Mouse (Mus musculus): ENCODE results near the gene Pvr. TPM values are rescaled to one million over a fixed set of nuclear protein-coding genes. Genes with fewer than 3 reads are reported as not detected.

Pvr gene
- polyA plus RNA-seq, 1 experiment from 2014 or later = 3.9 TPM

GRCm38 (mm10) chr7:19949996-19950395 is 29.0 kb upstream of the Pvr start:
- no peak overlapping the region for H3K9ac ChIP-seq

GRCm38 (mm10) chr7:19948956-19949355 is 28.0 kb upstream of the Pvr start:
- H3K4me2 ChIP-seq = no peak overlapping the region
- no peaks in the 10 kb centered on the region for H3K36me3 ChIP-seq
- WGBS (ENCODE audit: insufficient replicate concordance) = 67% methylated on average over 12 of the region's 12 CpGs
- no peak overlapping the region for H3K9ac ChIP-seq
- H3K4me1 ChIP-seq = peaks cover 10% of the 10 kb centered on the region; the same call in 1 of the 2 replicates
- no peak for ATAC-seq
- H3K4me3 ChIP-seq = no peak overlapping the region
- H3K27me3 ChIP-seq (replicated peaks) = no peaks in the 10 kb centered on the region
- no peaks in the 10 kb centered on the region for H3K9me3 ChIP-seq (replicated peaks)
- no peak overlapping the region for H3K27ac ChIP-seq

More at GRCm38 (mm10) chr7:19949996-19950395, 29.0 kb upstream of the Pvr start:
- no peaks in the 10 kb centered on the region for H3K9me3 ChIP-seq (replicated peaks)
- ATAC-seq = no peak
- no peaks in the 10 kb centered on the region for H3K27me3 ChIP-seq (replicated peaks)
- WGBS (ENCODE audit: insufficient replicate concordance) = 62% methylated on average over 10 of the region's 10 CpGs
- no peak overlapping the region for H3K27ac ChIP-seq
- H3K36me3 ChIP-seq = no peaks in the 10 kb centered on the region
- peaks cover 10% of the 10 kb centered on the region; the same call in 1 of the 2 replicates for H3K4me1 ChIP-seq
- no peak overlapping the region for H3K4me2 ChIP-seq
- H3K4me3 ChIP-seq = no peak overlapping the region

- no peaks in the 10 kb centered on the region for H3K36me3 ChIP-seq
- no peak for ATAC-seq
- no peak overlapping the region for H3K4me2 ChIP-seq
- no peak overlapping the region for H3K9ac ChIP-seq
- 76% methylated on average over 13 of the region's 13 CpGs for WGBS (ENCODE audit: insufficient replicate concordance)
- H3K4me1 ChIP-seq = peaks cover 10% of the 10 kb centered on the region; the same call in 1 of the 2 replicates
- H3K4me3 ChIP-seq = no peak overlapping the region
- H3K9me3 ChIP-seq (replicated peaks) = no peaks in the 10 kb centered on the region
- no peaks in the 10 kb centered on the region for H3K27me3 ChIP-seq (replicated peaks)
- H3K27ac ChIP-seq = no peak overlapping the region
These were observed 25.0 kb upstream of the Pvr start for GRCm38 (mm10) chr7:19945821-19946515.

- Histone ChIP-seq H3K36me3 (no peaks in the 10 kb centered on the region), H3K27me3 (replicated peaks) (no peaks in the 10 kb centered on the region), H3K27ac (no peak overlapping the region), H3K4me3 (no peak overlapping the region), H3K9ac (no peak overlapping the region), H3K4me2 (no peak overlapping the region), H3K9me3 (replicated peaks) (no peaks in the 10 kb centered on the region), H3K4me1 (peaks cover 7% of the 10 kb centered on the region)
- WGBS (ENCODE audit: insufficient replicate concordance) = 73% methylated on average over 5 of the region's 5 CpGs
- no peak for ATAC-seq
These were observed 24.2 kb upstream of the Pvr start for GRCm38 (mm10) chr7:19945201-19945600.

- Histone ChIP-seq H3K9me3 (replicated peaks) (no peaks in the 10 kb centered on the region), H3K27me3 (replicated peaks) (no peaks in the 10 kb centered on the region), H3K27ac (no peak overlapping the region), H3K4me1 (peaks cover 9% of the 10 kb centered on the region), H3K9ac (no peak overlapping the region), H3K4me2 (no peak overlapping the region), H3K4me3 (no peak overlapping the region), H3K36me3 (no peaks in the 10 kb centered on the region)
- 80% methylated on average over 8 of the region's 8 CpGs for WGBS (ENCODE audit: insufficient replicate concordance)
- no peak for ATAC-seq
These were observed 23.7 kb upstream of the Pvr start for GRCm38 (mm10) chr7:19944709-19945108.

- ATAC-seq = no peak
- WGBS (ENCODE audit: insufficient replicate concordance) = 24% methylated on average over 5 of the region's 6 CpGs
- H3K4me2 ChIP-seq = peak overlapping the region; percentile 43
- no peaks in the 10 kb centered on the region for H3K27me3 ChIP-seq (replicated peaks)
- H3K9ac ChIP-seq = no peak overlapping the region
- no peaks in the 10 kb centered on the region for H3K9me3 ChIP-seq (replicated peaks)
- H3K4me3 ChIP-seq = no peak overlapping the region
- H3K27ac ChIP-seq = peak overlapping the region; percentile 56
- peaks cover 20% of the 10 kb centered on the region for H3K4me1 ChIP-seq
- no peaks in the 10 kb centered on the region for H3K36me3 ChIP-seq
These were observed 19.3 kb upstream of the Pvr start for GRCm38 (mm10) chr7:19940256-19940655.

- Histone ChIP-seq H3K27ac (peak overlapping the region; percentile 30; the same call in 1 of the 2 replicates), H3K9me3 (replicated peaks) (no peaks in the 10 kb centered on the region), H3K4me2 (peak overlapping the region; percentile 43), H3K4me3 (no peak overlapping the region), H3K4me1 (peaks cover 25% of the 10 kb centered on the region), H3K9ac (no peak overlapping the region), H3K36me3 (no peaks in the 10 kb centered on the region), H3K27me3 (replicated peaks) (no peaks in the 10 kb centered on the region)
- 40% methylated on average over 10 of the region's 12 CpGs for WGBS (ENCODE audit: insufficient replicate concordance)
- 0 out of 2 replicates have a peak, but pooled peaks have one; percentile 8 for ATAC-seq
These were observed 18.7 kb upstream of the Pvr start for GRCm38 (mm10) chr7:19939555-19940235.

GRCm38 (mm10) chr7:19937229-19937821 is 16.4 kb upstream of the Pvr start:
- no peak overlapping the region for H3K4me2 ChIP-seq
- H3K27me3 ChIP-seq (replicated peaks) = peaks cover 3% of the 10 kb centered on the region
- peaks cover 30% of the 10 kb centered on the region for H3K4me1 ChIP-seq
- WGBS (ENCODE audit: insufficient replicate concordance) = 69% methylated on average over 11 of the region's 11 CpGs
- H3K36me3 ChIP-seq = no peaks in the 10 kb centered on the region
- ATAC-seq = no peak
- no peak overlapping the region for H3K27ac ChIP-seq
- no peaks in the 10 kb centered on the region for H3K9me3 ChIP-seq (replicated peaks)
- no peak overlapping the region for H3K9ac ChIP-seq
- H3K4me3 ChIP-seq = no peak overlapping the region

- Histone ChIP-seq H3K4me2 (peak overlapping the region; percentile 58), H3K36me3 (no peaks in the 10 kb centered on the region), H3K4me3 (no peak overlapping the region), H3K27ac (peak overlapping the region; percentile 48; the same call in 1 of the 2 replicates), H3K4me1 (peaks cover 33% of the 10 kb centered on the region), H3K9me3 (replicated peaks) (no peaks in the 10 kb centered on the region), H3K9ac (no peak overlapping the region), H3K27me3 (replicated peaks) (peaks cover 13% of the 10 kb centered on the region)
- ATAC-seq = no peak
- WGBS (ENCODE audit: insufficient replicate concordance) = 53% methylated on average over 6 of the region's 6 CpGs
These were observed 15.0 kb upstream of the Pvr start for GRCm38 (mm10) chr7:19935961-19936360.

- H3K27me3 ChIP-seq (replicated peaks) = peaks cover 13% of the 10 kb centered on the region
- no peaks in the 10 kb centered on the region for H3K36me3 ChIP-seq
- H3K9ac ChIP-seq = 0 out of 2 replicates have a peak overlapping the region, but pooled peaks have one; percentile 4
- peaks cover 29% of the 10 kb centered on the region for H3K4me1 ChIP-seq
- no peaks in the 10 kb centered on the region for H3K9me3 ChIP-seq (replicated peaks)
- peak; percentile 48; the same call in 1 of the 2 replicates for ATAC-seq
- 25% methylated on average over 20 of the region's 20 CpGs for WGBS (ENCODE audit: insufficient replicate concordance)
- peak overlapping the region; percentile 25 for H3K4me3 ChIP-seq
- peak overlapping the region; percentile 58 for H3K4me2 ChIP-seq
- peak overlapping the region; percentile 48; the same call in 1 of the 2 replicates for H3K27ac ChIP-seq
These were observed 14.3 kb upstream of the Pvr start for GRCm38 (mm10) chr7:19935171-19935751.

- H3K27ac ChIP-seq = no peak overlapping the region
- H3K4me1 ChIP-seq = peaks cover 21% of the 10 kb centered on the region
- no peaks in the 10 kb centered on the region for H3K36me3 ChIP-seq
- WGBS (ENCODE audit: insufficient replicate concordance) = 11% methylated on average over 21 of the region's 21 CpGs
- no peaks in the 10 kb centered on the region for H3K9me3 ChIP-seq (replicated peaks)
- H3K4me3 ChIP-seq = peak overlapping the region; percentile 27
- no peak overlapping the region for H3K9ac ChIP-seq
- peaks cover 13% of the 10 kb centered on the region for H3K27me3 ChIP-seq (replicated peaks)
- peak overlapping the region; percentile 59 for H3K4me2 ChIP-seq
- peak; percentile 63; the same call in 1 of the 2 replicates for ATAC-seq
These were observed 12.2 kb upstream of the Pvr start for GRCm38 (mm10) chr7:19932877-19933809.
